In the genomic region with DNA sequence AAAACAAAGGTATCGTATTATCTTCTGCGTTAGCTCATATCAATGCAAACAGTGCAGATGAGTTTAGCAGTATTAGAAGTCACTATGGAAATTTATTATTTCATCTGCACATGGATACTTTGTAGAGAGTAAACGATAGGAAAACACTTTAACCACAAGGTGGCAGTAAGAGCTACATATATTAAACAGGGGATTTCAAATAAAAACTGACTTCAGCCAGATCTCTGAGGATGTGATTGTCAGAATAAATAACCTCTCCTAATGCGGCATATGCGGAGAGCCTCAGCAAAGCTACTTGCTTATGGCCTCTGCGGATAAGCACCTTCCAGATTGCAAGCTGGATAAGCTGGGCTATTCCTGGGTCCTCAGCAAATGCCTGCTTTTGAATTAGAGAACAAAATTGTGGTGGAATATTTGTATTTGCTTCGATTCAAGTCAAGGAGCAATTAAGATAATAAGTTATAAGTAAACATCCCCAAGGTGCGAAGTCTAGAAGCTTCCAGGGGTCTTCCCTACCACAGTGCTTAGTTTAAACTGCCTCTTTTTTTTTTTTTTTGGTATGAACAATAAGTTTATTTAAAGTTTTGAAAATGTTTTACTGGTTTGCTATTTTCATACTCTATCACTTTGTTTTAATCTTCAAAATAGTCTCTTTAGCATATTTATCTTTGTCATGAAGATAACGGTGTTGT, we compare ENCODE assay signal across 8 mouse cellular contexts.
A peak's percentile ranks its signal among the peaks of the same experiment; 100 is the strongest.
DNase-seq lines count a peak whose midpoint lies in the region; ATAC-seq and TF ChIP-seq lines count a peak whose summit lies in the region.

No protein-coding gene starts in this region.

- no peak overlapping the region for H3K9ac ChIP-seq in intestine, postnatal 0 days (ENCODE audit: low read depth, low read length)
- H3K9ac ChIP-seq in intestine, embryonic 15.5 days, result no peak overlapping the region

- H3K4me1 ChIP-seq in intestine, postnatal 0 days (replicated peaks; ENCODE audit: control insufficient read depth, insufficient read depth, low read length), result no peaks in the 10 kb centered on the region
- no peaks in the 10 kb centered on the region for H3K4me1 ChIP-seq in intestine, embryonic 15.5 days (replicated peaks)

- H3K36me3 ChIP-seq in intestine, postnatal 0 days (ENCODE audit: control insufficient read depth, insufficient read depth), result no peaks in the 10 kb centered on the region
- no peaks in the 10 kb centered on the region for H3K36me3 ChIP-seq in intestine, embryonic 15.5 days

- ATAC-seq in intestine, postnatal 0 days, result no peak
- ATAC-seq in intestine, embryonic 15.5 days, result no peak

- no peaks in the 10 kb centered on the region for H3K9me3 ChIP-seq in intestine, postnatal 0 days (ENCODE audit: control insufficient read depth)
- no peaks in the 10 kb centered on the region for H3K9me3 ChIP-seq in intestine, embryonic 15.5 days

- no peaks in the 10 kb centered on the region for H3K27me3 ChIP-seq in intestine, postnatal 0 days (replicated peaks; ENCODE audit: control insufficient read depth, insufficient read depth, low read length)
- no peaks in the 10 kb centered on the region for H3K27me3 ChIP-seq in intestine, embryonic 15.5 days (replicated peaks)

- H3K4me2 ChIP-seq in intestine, postnatal 0 days (replicated peaks; ENCODE audit: low read depth), result no peak overlapping the region
- no peak overlapping the region for H3K4me2 ChIP-seq in intestine, embryonic 15.5 days (replicated peaks)

- no peak overlapping the region for H3K27ac ChIP-seq in intestine, postnatal 0 days (ENCODE audit: low read depth, low read length)
- H3K27ac ChIP-seq in intestine, embryonic 15.5 days, result no peak overlapping the region

- no peak overlapping the region for H3K4me3 ChIP-seq in intestine, postnatal 0 days (ENCODE audit: low read depth, low read length)
- no peak overlapping the region for H3K4me3 ChIP-seq in intestine, embryonic 15.5 days (replicated peaks)

- TF ChIP-seq CTCF in intestine, postnatal 0 days (IDR thresholded peaks at IDR 0.05; ENCODE audit: low read depth), result peak; percentile 61
- TF ChIP-seq CTCF in brain, embryonic 14.5 days (IDR thresholded peaks at IDR 0.05; ENCODE audit: borderline replicate concordance, extremely low read depth, insufficient read depth, insufficient read length), result 0 out of 2 replicates have a peak, but pooled peaks have one; percentile 4

- WGBS in intestine, postnatal 0 days, result 36% methylated on average over 9 of the region's 9 CpGs
- 39% methylated on average over 9 of the region's 9 CpGs for WGBS in intestine, embryonic 15.5 days

- TF ChIP-seq POLR2A in brain, embryonic 14.5 days (IDR thresholded peaks at IDR 0.05; ENCODE audit: borderline replicate concordance, extremely low read depth, insufficient read depth, insufficient read length, poor library complexity, severe bottlenecking), result no peak

- DNase-seq in A20 (ENCODE audit: low read depth, low spot score), result peak; percentile 4
- peak; percentile 89 for DNase-seq in brain, embryonic 14.5 days (ENCODE audit: low read depth)
- DNase-seq in layer of hippocampus, adult 9-11 months, result peak; percentile 10
- DNase-seq in heart, adult 8-10 months (ENCODE audit: low spot score), result no peak
- no peak for DNase-seq in thymus, postnatal 4 days
- DNase-seq in right cerebral cortex, adult 18-20 months, result no peak

Comparison
In these comparisons a context has a peak if more than half of its experiments do, and no peak if none do; other contexts are left out.
1. DNase-seq: peak in A20 (single experiment), brain, embryonic 14.5 days (single experiment) and layer of hippocampus, adult 9-11 months (single experiment); none in heart, adult 8-10 months (single experiment), thymus, postnatal 4 days (single experiment) and right cerebral cortex, adult 18-20 months (single experiment).